Mouse (Mus musculus): Measurements from ENCODE around the gene Olfr1350.
"Not testable (repeated sequence)": the region's sequence is repeated elsewhere in the genome, so short reads cannot be mapped to it uniquely, and the experiment has no call there.

Olfr1350 gene

GRCm38 (mm10) chr7:6564541-6564940, at the start of gene Olfr1350:
Gene Olfr1350, plus strand, starts transcription at chr7:6564841.
- DNase-seq (ENCODE audit: inconsistent age in 2 of 2, low spot score in 1 of 2) = no peak

GRCm38 (mm10) chr7:6521666-6522065, 43.0 kb upstream of the Olfr1350 start:
- no peak for DNase-seq (ENCODE audit: inconsistent age in 2 of 2, low spot score in 1 of 2)

DNA sequence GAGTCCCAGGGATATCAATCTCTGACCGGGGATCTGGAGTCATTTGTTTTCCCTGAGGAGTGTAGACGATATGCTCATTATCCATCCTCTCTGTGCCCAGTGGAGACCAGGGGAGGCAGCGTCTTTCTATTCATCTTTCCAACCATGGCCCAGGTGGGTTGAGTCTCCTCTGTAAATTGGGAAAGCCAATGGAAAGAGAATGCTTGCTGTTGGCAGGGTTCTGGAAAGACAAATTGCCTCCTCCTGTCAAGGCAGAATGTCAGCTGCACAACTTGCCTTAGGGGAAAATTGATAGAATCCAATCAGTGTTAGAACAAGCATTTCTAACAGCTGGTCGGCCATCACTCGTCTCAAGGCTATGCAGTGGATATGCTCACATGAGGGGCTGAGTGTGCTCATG, 41.8 kb upstream of the Olfr1350 start, which contains the start of gene Olfr1349:
Gene Olfr1349 (minus strand): TSS at position 101 of the 400 bp plus-strand sequence.
- DNase-seq (ENCODE audit: inconsistent age in 2 of 2, low spot score in 1 of 2) = no peak

DNA sequence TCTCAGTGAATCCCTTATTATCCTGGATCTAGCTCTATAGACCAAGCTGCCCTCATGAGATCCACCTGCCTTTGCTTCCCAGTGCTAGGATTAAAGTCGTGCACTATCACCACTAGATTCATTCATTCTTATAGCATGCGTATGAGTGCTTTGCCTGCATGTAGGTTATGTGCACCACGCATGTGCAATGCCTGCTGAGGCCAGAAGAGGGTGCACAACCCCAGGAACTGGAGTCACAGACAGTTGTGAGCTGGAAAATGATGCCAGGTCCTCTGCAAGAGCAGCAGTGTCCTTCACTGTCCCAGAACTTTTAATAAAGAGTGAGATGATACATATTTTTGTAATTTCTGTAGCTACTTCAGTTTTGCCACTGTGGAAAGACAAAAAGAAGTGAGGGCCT, 39.6 kb upstream of the Olfr1350 start:
- DNase-seq (ENCODE audit: inconsistent age in 2 of 2, low spot score in 1 of 2) = no peak

DNA sequence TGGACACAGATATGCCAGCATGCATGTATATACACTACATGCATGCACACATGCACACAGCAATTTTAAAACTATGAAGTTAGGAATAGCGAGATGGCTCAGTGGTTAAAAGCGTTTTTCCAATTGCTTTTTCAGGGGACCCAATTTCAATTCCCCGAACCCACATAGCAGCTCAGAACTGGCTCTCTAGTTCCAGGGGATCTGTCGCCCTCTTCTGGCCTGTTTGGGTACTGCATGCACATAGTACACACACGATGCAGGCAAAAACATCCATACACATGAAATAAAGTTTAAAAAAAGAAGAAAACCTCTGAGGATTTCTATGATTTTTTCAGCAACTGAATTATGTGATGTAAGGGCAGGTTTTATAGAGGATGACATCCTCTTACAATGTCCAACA, 38.5 kb upstream of the Olfr1350 start:
- no peak for DNase-seq (ENCODE audit: inconsistent age in 2 of 2, low spot score in 1 of 2)

- DNase-seq (ENCODE audit: inconsistent age in 2 of 2, low spot score in 1 of 2) = peak in 1 of 2 experiments; percentile 59
These were observed 21.6 kb downstream of the Olfr1350 start for GRCm38 (mm10) chr7:6586096-6586759.

DNA sequence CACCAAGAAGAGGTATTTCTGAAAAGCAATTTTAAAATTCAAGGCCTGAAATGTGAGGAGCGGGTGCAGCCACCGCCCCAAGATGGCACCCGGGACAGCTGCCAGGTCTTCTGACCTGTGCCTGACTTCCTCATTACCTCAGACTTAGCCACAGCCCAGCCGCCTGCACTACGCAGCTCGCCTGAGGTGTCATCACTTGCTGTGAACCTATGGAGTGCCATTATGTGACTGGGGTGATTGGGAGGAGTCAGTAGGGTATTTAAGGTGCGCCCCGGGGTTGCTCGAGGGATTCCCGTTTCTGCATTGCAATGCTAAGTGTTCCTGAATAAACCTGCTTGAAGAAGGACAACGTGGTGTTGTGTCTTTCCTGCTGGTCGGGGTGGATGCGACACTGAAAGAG, 24.1 kb downstream of the Olfr1350 start:
- not testable (repeated sequence) for DNase-seq (ENCODE audit: inconsistent age in 2 of 2, low spot score in 1 of 2)

DNA sequence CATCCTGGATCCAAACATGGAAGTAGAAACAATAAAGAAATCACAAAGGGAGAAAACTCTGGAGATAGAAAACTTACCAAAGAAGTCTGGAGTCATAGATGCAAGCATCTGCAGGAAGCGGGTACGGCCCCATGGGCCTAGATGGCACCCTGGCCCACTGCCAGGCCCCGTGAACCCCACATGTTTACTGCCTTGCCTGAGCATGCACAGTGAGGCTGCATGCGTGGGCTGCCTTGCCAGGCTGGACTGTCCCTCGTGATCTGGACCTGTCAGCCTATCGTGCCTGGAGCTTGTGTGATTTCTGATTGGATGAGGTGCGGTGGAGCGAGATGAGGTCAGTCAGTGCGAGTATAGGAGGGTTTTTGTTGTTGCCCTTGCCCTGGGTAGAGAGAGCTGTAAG, 38.7 kb downstream of the Olfr1350 start:
- no peak for DNase-seq (ENCODE audit: inconsistent age in 2 of 2, low spot score in 1 of 2)

All from adrenal gland, adult (tissue).